ENCODE assay signal across 18 mouse cellular contexts in genomic region chr6:8900021-8900728, GRCm38 (mm10). TPM values are rescaled to one million over a fixed set of nuclear protein-coding genes. Genes with fewer than 3 reads are reported as not detected.
DNase-seq lines count a peak whose midpoint lies in the region; ATAC-seq and TF ChIP-seq lines count a peak whose summit lies in the region.
"Had no signal": no experiment of that assay in that cellular context is flagged by ENCODE, and none has a peak within 500 bp of the region (broad histone marks: within the 10 kb centered on the region; RNA-seq: fewer than 3 reads in every experiment).

No protein-coding gene starts in this region.

- WGBS in hindbrain, embryonic 16.5 days: 46% methylated on average over 7 of the region's 7 CpGs

- no peaks in the 10 kb centered on the region for H3K9me3 ChIP-seq in hindbrain, embryonic 16.5 days (ENCODE audit: control insufficient read depth, low read length)
- H3K9me3 ChIP-seq: embryonic facial prominence, embryonic 10.5 days; heart, embryonic 12.5 days; intestine, embryonic 15.5 days; neural tube, embryonic 12.5 days had no signal

- no peaks in the 10 kb centered on the region for H3K27me3 ChIP-seq in hindbrain, embryonic 16.5 days (replicated peaks; ENCODE audit: control insufficient read depth, insufficient read depth, low read length)
- H3K27me3 ChIP-seq: heart, embryonic 12.5 days; intestine, embryonic 15.5 days; neural tube, embryonic 12.5 days had no signal

- H3K4me1 ChIP-seq in hindbrain, embryonic 16.5 days (ENCODE audit: control insufficient read depth, insufficient read depth, low read depth, low read length): peaks cover 6% of the 10 kb centered on the region
- H3K4me1 ChIP-seq: heart, embryonic 12.5 days; intestine, embryonic 15.5 days; neural tube, embryonic 12.5 days had no signal

- intact Hi-C loops in left cerebral cortex, adult 2 months (cut with DNase I): no loop called here
- intact Hi-C loops in left cerebral cortex, postnatal 14 days (cut with DNase I): no loop called here

- TF ChIP-seq CTCF in left cerebral cortex, adult 2 months (IDR thresholded peaks at IDR 0.05): no peak

- H3K4me3 ChIP-seq in left cerebral cortex, adult 2 months: no peak overlapping the region
- H3K4me3 ChIP-seq in hindbrain, embryonic 16.5 days (ENCODE audit: low read length): no peak overlapping the region
- H3K4me3 ChIP-seq: embryonic facial prominence, embryonic 10.5 days; heart, embryonic 12.5 days; intestine, embryonic 15.5 days; neural tube, embryonic 12.5 days had no signal

- ATAC-seq in hindbrain, embryonic 16.5 days: peak; percentile 57
- ATAC-seq in activated CD4-positive, CD25-positive, alpha-beta regulatory T cell, adult 4 months: no peak
- ATAC-seq: intestine, embryonic 15.5 days had no signal

- no peak overlapping the region for H3K4me2 ChIP-seq in hindbrain, embryonic 16.5 days (ENCODE audit: low read length)
- H3K4me2 ChIP-seq: heart, embryonic 12.5 days; intestine, embryonic 15.5 days; neural tube, embryonic 12.5 days had no signal

- no peaks in the 10 kb centered on the region for H3K36me3 ChIP-seq in hindbrain, embryonic 16.5 days (ENCODE audit: control insufficient read depth, insufficient read depth, low read length)
- H3K36me3 ChIP-seq: embryonic facial prominence, embryonic 10.5 days; heart, embryonic 12.5 days; intestine, embryonic 15.5 days; neural tube, embryonic 12.5 days had no signal

- peak; percentile 40 for DNase-seq in left cerebral cortex, adult 11 months (ENCODE audit: low spot score)
- no peak for DNase-seq in left cerebral cortex, adult 2 months (ENCODE audit: extremely low spot score in 1 of 2, low spot score in 2 of 2)
- peak; percentile 57 to 82 for DNase-seq in left cerebral cortex, postnatal 14 days (ENCODE audit: low spot score in 2 of 2)
- DNase-seq in right cerebral cortex, postnatal 4 days: peak; percentile 17
- DNase-seq in kidney, postnatal 25 days: no peak
- DNase-seq: adrenal gland, postnatal 25 days; cerebellum, adult 2 months; thymus, adult 2 months had no signal

- H3K27ac ChIP-seq in left cerebral cortex, adult 2 months: no peak overlapping the region; the same call in 1 of the 2 replicates
- H3K27ac ChIP-seq in hindbrain, embryonic 16.5 days (ENCODE audit: low read depth, low read length): no peak overlapping the region
- H3K27ac ChIP-seq: embryonic facial prominence, embryonic 10.5 days; intestine, embryonic 15.5 days; neural tube, embryonic 12.5 days had no signal

- no peak overlapping the region for H3K9ac ChIP-seq in hindbrain, embryonic 16.5 days (ENCODE audit: low read depth, low read length)
- H3K9ac ChIP-seq: heart, embryonic 12.5 days; intestine, embryonic 15.5 days; neural tube, embryonic 12.5 days had no signal

RNA-seq across cellular contexts. Expression of gene Nxph1, which starts 48.1 kb away (rescaled TPM):
- 10 to 100 TPM; 41.0 to 44.1 TPM for total RNA-seq in left cerebral cortex, adult 2 months (2021)
- 90.3 and 101 TPM in 2 replicates for polyA plus RNA-seq in hindbrain, embryonic 16.5 days (2015; fragmentation: Nextera tagmentation; extraction: Ambion mirVana)
- 10 to 100 TPM; 54.1 TPM for total RNA-seq in left cerebral cortex, postnatal 14 days (2021)
- polyA plus RNA-seq in activated CD4-positive, CD25-positive, alpha-beta regulatory T cell, adult 4 months (2017; shearing (Covaris generic)): not detected
- total RNA-seq: CH12.LX; megakaryocyte progenitor cell, adult 5-6 weeks had no signal
- polyA plus RNA-seq: liver, embryonic 16.5 days; small intestine, adult 2 months had no signal

Comparison
In these comparisons a context has a peak if more than half of its experiments do, and no peak if none do; other contexts are left out.
1. DNase-seq: peak in left cerebral cortex, adult 11 months (single experiment), left cerebral cortex, postnatal 14 days (2 of 2) and right cerebral cortex, postnatal 4 days (single experiment); none in left cerebral cortex, adult 2 months (0 of 2) and kidney, postnatal 25 days (0 of 2).